Mouse (Mus musculus): Measurements from ENCODE around the gene Yjefn3.
A peak's percentile ranks its signal among the peaks of the same experiment; 100 is the strongest.

Gene Yjefn3

GRCm38 (mm10) chr8:69907106-69907505, 4.6 kb upstream of the Yjefn3 start:
- DNase-seq (ENCODE audit: low read depth, low spot score) = no peak

DNA sequence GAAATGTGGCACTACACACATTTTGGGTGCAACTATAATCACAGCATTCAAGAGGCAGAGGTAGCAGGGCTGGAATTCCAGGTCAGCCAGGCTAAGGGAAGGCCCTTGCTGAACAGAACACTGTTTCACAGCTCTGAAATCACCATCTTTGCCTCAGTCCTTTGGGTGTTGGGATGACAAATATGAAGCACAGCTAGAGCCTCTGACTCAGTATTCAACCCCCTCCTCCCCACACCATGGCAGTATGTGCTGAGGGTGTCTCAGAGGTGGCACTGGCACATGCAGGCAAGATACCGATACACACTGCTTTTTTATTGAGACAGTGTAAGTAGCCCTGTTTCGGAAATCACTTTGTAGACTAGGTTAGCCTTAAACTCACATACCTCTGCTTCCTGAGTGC, 3.7 kb upstream of the Yjefn3 start:
- DNase-seq (ENCODE audit: low read depth, low spot score) = no peak

DNA sequence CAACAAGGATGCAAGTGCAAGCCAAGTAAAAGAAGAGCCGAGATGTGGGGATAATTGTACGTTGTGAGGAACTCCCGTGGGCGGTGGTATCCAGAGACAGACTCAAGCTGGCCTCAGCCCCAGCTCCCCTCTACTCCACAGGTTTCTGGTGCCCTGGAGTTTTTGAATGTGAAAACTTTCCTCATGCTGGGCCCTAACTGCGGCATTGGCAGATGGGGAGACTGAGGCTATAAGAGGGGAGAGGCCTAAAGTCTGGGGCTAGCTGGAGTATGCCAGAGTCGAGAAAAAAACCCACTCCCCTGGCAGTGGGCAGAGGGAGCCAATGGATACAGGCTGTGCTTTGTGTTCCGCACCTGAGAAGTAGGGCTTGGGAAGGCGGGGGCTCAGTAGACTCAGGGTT, 1.6 kb upstream of the Yjefn3 start:
- no peak for DNase-seq (ENCODE audit: low read depth, low spot score)

DNA sequence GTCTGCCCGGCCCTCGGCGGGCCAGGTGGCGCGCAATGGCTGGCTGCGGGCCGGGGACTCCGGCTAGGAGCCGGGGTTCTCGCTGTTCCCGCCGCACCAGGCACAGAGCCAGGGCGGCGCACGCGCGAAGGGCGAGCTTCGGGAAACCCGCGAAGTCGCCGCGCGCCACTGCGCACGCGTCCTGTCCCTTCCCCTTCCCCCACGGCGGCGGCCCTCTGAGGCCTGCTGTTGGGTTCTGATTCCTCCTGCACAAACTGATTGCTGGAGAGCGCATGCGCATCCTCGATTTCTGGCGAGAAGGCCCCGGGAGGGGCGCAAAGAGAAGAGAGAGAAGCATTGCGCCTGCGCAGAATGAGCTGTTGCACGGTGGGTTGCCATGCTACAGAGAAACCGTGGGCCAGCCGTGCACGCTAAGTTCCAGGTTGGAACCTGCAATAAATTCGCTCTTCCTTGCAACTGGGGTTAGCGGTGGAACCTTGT, 591 bp upstream of the Yjefn3 start:
- DNase-seq (ENCODE audit: low read depth, low spot score) = peak; percentile 100

GRCm38 (mm10) chr8:69901484-69902162, 889 bp downstream of the Yjefn3 start:
- DNase-seq (ENCODE audit: low read depth, low spot score) = peak; percentile 90

DNA sequence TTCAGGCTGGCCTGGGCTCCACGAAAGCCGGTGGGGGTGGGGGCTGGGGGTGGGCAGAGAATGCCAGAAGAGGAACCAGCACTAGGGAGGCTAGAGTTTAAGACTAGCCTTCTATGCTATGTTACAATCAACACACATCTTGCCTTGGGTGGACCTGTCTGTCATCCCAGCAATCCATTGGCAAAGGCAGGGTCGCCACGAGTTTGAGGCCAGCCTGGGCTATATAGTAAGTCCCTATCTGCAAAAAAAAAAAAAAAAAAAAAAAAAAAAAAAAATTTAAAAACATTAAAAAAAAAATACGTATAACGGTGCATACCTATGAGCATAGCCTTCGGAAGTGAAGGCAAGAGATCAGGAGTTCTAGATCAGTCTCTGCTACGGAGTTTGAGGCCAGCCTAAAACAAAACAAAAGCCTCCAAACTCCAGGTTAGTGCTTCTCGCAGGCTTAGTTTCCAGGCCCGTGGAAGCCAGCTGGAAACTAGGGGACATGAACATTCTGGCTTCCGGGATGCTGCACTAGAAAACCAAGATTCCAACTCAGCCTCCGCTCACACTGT, 1.5 kb downstream of the Yjefn3 start:
- no peak for DNase-seq (ENCODE audit: low read depth, low spot score)

GRCm38 (mm10) chr8:69899876-69900275, 2.6 kb downstream of the Yjefn3 start:
- DNase-seq (ENCODE audit: low read depth, low spot score) = no peak

GRCm38 (mm10) chr8:69897857-69898256, 4.7 kb downstream of the Yjefn3 start:
- DNase-seq (ENCODE audit: low read depth, low spot score) = no peak

- DNase-seq (ENCODE audit: low read depth, low spot score) = no peak
These were observed 6.6 kb downstream of the Yjefn3 start for GRCm38 (mm10) chr8:69895772-69896451.

DNA sequence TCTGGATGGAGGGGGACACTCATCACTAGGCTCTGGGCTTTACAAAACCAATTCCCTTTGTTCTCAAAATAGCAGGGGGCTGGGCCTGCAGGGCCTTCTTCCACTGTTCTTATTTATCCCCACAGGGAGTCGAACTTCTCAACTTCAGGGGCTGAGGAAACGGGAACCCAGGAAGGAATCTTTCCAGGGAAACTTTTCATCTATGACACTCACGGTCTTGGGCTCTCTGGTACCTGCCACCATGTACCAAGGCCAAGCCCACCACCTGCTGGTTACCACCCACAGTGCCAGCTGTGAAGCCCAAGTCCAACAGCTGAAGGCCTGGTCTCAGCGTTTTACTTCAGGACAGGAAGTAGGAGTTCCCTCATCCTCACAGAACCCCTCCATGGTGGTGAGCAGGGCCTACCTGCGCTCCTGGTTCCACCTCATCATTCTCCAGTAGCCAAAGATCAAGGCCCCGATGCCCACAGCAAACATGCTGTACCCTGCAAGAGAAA, 7.6 kb downstream of the Yjefn3 start:
- no peak for DNase-seq (ENCODE audit: low read depth, low spot score)

DNA sequence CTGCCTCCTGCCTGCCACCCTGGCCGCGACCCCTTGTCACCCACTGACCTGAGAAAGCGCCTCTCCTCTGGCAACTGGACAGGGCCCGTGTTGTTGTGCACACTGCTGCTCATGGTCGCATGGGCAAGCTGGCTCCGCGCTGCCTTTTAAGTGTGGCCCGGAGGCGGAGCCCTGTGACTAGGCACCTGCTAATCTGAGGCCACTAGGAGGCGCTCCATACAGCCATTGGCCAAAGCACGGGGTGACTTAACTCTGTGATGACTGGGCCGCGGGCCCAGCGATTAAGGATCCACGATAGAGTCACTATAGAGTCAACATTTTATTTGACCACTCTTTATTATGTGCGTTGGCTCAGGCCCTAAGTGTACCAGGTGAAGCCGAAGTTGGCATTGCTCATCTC, 8.6 kb downstream of the Yjefn3 start:
- DNase-seq (ENCODE audit: low read depth, low spot score) = peak; percentile 55

DNA sequence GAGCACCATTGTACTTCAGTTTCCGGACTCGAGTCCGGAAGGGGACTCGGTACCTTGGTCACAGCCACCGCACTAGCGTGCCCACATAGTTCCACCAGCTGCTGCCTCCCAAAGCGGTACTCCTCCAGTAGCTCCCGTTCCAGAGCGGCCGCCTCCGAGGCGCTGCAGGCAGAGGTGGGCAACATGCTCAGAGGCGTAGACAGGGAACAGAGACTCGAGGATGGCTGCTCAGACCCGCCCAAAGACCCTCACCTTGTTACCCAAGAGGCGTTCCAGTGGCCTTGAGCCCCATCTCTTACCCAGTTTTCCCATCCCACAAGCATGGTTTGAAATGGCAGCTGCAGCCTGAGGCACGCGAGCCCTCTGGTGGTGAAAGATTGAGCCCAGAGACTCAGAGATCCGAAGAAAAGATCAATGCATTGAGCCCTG, 11.7 kb downstream of the Yjefn3 start:
- no peak for DNase-seq (ENCODE audit: low read depth, low spot score)

GRCm38 (mm10) chr8:69888902-69889301, 13.6 kb downstream of the Yjefn3 start:
- DNase-seq (ENCODE audit: low read depth, low spot score) = no peak

DNA sequence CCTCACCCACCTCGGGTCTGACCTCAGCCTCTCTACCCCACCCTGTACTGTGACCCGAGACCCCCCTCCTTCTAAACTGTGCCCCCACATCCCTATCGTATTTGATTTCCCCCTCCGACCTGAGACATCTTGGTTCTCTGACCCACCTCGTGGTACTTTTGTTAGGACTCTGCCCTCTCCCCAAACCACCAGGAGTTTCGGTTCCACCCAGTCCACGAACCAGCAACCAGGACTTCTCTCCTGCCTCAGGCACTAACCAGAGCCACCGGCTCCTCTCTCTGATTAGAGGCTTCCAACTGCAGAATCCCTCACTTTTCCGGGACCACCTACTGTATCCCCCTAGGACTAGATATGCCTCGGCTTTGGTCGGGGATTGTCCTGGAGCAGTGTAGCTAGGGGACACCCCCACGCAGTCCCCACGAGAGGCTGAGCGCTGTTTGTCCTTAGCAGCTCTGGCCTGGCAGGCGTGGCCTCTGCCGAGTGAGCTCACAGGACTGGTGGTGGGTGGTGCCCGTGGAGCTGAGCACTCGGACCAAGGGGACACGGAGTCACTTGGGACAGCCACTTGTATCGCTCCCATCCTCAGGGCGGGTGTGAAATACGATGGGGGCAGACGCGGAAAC, 14.2 kb downstream of the Yjefn3 start:
- DNase-seq (ENCODE audit: low read depth, low spot score) = no peak

DNA sequence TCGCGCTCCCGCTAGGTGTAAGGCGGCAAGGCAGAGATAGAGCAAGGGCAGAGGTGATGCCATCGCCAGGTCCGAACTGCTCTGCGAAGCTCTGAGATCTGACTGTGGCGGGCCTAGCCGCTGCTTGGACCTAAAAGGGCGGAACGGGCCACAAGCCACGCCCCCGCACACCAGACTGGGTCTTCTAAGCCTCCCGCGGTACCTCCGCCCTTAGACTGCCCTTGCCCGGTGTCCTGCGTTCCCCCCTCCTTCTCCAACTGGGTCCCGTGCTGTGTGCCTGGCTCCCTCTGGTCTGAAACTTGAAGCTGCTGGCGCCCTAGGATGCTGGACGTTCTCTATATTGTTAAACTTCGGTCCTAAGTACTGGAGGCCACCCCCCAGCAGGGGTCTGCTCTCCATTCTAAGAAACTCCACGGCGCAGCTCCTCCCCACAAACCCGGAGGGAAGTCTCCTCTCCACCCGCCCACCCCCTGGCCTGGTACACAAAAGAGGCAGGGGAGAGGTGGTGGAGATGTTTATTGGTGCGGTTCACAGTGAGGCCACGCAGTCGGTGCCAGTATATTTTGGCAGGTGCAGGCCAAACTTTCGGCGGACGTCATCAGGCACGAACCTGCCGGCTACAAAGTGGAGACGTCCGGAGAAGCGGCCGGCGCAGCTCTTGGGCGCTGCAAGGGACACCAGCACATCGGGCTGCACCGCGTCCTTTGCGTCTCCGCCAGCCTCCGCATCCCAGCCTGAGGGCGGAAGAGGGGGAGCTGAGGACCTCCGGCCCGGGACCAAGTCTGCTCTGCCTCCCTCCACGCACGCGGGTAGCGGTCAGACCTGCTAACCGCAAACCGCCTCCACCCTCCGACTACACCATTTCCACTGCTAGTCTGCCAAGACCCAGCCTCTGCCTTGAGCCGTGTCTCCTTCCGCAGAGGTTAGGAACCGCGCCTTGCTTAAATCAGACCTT, 14.9 kb downstream of the Yjefn3 start, which contains the start of gene Cilp2:
Gene Cilp2, minus strand, starts transcription at position 399 of the 955 bp plus-strand sequence.
- DNase-seq (ENCODE audit: low read depth, low spot score) = no peak

- no peak for DNase-seq (ENCODE audit: low read depth, low spot score)
These were observed 18.4 kb downstream of the Yjefn3 start for GRCm38 (mm10) chr8:69884141-69884540.

DNA sequence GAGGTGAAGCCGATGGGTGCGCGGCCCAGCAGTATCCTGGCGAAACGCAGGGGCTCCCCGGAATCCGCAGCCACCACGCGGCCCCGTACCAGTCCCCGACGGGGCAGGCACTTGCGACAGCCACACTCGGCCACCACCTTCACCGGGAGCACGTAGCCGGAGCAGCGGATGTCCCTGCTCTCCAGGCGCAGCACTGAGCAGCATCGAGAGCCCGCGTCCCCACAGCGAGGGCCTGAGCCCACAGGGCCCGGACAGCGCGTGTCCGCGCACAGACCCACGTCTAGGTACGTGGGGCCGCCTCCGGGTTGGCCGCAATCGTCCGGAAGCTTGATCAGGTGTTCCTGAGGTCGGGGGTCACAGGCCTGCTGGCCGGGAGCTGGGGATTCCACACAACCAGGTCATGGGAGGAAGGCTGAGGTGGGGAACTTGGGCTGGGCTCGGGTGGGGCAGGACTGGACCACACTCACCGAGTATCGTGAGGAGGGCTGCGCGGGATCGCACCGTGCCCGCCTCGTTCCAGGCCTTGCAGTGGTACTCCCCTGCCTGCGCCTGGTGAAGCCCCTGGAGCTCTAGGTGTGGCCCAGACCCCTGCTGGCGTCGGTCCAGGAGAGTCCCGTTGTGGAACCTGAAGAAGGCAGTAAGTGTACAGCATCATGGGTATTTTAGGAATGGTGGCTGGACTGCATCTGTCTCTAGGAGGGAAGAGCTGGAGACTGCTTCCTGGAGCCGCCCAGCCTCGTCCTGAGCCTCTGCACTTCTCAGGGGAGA, 19.5 kb downstream of the Yjefn3 start:
- DNase-seq (ENCODE audit: low read depth, low spot score) = no peak

GRCm38 (mm10) chr8:69882021-69882756, 20.3 kb downstream of the Yjefn3 start:
- peak; percentile 52 for DNase-seq (ENCODE audit: low read depth, low spot score)

- no peak for DNase-seq (ENCODE audit: low read depth, low spot score)
These were observed 21.1 kb downstream of the Yjefn3 start for GRCm38 (mm10) chr8:69881261-69881865.

Measured in retina, postnatal 7 days (tissue).